Mouse (Mus musculus) adrenal gland, adult 2 months (tissue): ENCODE measurements around the gene Prdm9. TPM values are rescaled to one million over a fixed set of nuclear protein-coding genes. Genes with fewer than 3 reads are reported as not detected.
A peak's percentile ranks its signal among the peaks of the same experiment; 100 is the strongest.

Experiments used
- DNase-seq: peaks from one replicate; pipeline ENCODE4 v3.0.0; 2021
- polyA plus RNA-seq: library from polyadenylated mRNA; depleted of rRNA; stranded (reverse); fragments of >200 nt; gene quantifications from 2 replicates; pipeline ENCODE4 v1.2.3, GENCODE M21; 2012; rRNA removed
- total RNA-seq, 2 experiments: library from RNA; stranded (reverse); gene quantifications; 2 replicates each; pipeline ENCODE4 v1.2.3; 2021

Gene Prdm9
- total and polyA plus RNA-seq, 3 experiments = 0.98 to 6.9 (median 4.0) TPM

DNA sequence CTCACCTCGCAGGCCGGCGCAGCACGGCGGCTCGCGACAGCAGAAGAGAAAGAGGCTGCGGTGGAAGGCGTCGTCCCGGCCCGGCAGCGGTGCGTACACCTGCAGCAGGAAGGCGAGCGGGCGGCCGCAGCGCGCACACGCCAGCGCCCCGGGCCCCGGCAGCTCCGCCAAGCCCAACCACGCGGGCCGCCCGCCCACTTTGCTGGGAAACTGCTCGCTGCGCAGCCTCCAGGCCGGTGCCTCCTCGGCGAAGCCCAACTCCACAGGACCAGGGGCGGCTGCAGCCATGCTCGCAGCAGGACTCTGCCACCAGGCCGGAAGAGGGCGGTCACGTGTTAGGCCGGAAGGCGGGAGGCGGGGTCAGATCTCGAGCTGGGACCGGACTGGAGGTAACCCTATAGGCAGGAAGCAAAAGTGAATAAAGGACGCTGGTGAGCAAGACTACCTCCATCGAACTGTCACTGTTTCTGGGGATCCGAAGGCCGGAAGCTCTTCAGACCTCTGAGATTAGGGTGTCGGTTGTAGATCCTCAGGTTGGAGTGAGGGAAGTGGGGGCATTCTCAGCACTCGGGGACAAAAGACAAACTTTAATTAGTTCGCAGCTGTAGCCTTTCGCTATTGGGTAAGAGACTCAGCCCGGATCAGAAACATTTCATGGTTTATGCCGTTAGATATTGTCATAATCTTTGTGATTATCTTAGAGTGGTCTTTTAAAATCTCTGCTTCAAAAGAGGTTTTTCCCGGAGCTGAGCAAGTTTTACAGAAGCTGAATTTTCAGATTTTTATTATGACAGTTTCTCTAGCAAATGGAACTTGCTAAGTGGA, 37.0 kb downstream of the Prdm9 start, which contains the start of gene Pdcd2:
Gene Pdcd2, minus strand, starts transcription at position 316 of the 825 bp plus-strand sequence.
- DNase-seq = peak; percentile 97

DNA sequence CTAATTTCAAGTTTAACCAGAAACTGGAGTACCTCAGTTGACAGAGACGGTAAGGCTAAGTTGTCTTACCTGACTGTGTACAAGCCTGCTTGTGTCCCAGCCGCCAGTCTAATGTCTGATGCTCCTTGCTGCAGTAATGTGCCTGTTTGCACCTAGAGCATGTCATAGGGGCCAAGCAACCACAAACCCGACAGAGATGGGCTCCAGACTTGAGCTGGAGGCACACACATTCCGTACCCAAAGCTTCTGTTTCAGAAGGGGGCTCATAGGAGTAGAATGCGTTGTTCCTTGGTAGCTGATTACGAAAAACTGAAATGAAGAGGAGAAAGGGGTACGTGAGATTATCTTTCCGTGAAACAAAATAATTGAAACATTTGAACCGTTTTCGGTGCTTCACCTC, 37.9 kb downstream of the Prdm9 start:
- DNase-seq = no peak

DNA sequence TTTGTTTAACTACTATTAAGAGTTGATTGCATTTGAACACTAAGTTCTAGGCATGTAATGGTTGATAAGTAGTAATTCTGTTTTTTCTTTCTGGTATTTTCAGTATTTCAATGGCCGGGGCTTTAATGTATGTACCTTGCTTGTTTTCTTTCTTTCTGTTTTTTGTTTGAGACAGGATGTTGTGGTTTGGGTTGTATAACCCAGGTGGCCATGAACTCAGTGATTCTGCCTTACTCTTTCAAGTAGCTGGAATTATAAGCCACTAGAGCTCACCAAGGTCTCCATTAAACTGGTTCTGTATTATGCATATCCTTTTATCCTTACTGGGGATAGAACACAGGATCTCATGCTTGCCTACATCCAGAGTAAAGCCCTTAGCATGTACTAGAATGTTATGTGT, 45.4 kb downstream of the Prdm9 start:
- DNase-seq = no peak

DNA sequence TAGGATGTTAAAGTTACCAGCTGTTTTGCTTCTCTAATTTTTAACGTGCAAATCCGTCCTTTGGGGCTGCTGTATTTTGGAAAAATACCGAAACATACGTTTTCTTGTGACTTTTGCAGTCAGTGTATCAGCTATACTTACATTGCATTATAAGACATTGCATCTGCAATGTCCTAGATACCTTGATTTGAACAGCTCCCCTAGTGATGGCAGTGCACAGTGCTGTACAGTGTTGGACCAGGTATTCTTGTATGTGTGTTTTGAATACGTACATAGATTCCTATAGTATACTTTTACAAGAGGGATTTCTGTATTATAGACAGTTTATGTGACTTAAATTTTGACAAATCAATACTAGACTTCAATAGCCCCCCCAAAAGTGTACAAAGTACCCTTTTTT, 46.0 kb downstream of the Prdm9 start:
- DNase-seq = no peak

DNA sequence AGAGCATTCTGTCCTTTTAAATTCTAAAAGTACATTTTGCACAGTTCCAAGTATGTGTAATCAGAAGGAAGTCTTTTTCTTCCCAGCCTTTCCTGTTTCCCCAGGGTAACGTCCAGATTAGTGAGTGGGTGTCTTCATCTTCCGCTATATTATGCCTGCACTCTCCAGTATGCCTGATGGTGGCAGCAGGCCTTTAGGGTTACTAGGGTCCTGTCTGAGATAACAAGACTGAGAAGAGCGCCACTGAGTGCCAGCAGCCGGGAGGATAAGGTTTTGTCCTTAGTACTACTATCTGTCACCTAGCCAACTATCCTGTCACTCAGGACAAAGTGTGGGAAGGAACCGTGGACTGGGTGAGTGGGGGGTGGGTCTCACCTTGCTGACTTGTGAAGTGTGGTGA, 46.4 kb downstream of the Prdm9 start:
- no peak for DNase-seq

DNA sequence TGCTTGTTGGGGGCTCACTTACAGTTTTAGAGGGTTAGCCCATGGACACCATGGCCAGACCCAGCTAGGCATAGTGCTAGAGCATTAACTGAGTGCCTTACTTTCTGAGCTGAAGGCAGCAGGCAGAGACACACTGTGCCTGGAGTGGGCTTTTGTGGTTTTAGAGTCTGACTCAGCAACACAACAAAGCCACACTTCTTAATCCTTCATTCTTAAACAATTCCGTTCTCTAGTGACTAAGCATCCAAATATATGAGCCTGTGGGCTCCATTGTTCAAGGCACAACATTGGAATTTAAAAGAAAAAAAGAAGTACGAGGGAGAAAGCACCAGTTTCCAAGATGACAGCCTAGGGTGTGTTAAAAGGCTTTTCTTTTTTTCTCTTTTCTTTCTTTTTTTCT, 53.5 kb downstream of the Prdm9 start:
- no peak for DNase-seq

DNA sequence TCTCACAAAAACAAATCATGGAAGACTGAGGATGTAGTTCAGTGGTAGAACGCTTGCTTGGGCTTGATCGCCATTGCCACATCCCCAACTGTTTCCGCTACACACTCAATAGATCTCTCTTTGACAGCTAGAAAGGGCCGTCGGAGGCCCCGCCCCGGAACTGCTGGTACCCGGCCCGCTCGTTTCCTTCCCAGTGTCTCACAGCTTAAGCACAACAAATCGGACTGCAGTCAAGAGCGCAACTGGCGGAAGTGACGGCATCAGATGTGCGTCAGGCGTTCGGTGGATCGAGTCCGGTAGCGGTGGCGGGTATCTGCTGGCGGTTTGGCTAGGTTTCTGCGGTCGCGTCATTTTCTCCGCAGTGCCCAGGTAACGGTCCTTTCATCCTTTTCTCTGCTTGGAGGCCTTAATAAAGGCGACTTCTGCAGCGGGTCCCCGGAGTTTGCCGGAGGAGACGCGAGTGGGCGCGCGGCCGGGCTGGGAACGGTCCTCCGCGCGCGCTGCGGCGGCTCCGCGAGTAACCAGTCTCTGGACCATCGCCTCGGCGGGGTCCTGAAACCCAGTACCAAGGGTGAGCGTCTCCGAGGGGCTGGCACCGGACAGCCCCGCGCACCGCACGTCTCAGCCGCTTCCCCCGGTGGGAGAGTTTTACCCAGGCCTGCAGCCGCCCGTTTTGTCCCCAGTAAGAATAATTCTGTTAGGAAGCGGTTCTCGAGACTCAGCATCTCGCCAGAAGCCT, 64.3 kb downstream of the Prdm9 start, which contains the start of the genes Psmb1 and Tbp:
Gene Psmb1, minus strand, starts transcription at position 96 of the 739 bp plus-strand sequence.
Gene Tbp, plus strand, starts transcription at position 233 of the 739 bp plus-strand sequence.
- DNase-seq = peak; percentile 98

DNA sequence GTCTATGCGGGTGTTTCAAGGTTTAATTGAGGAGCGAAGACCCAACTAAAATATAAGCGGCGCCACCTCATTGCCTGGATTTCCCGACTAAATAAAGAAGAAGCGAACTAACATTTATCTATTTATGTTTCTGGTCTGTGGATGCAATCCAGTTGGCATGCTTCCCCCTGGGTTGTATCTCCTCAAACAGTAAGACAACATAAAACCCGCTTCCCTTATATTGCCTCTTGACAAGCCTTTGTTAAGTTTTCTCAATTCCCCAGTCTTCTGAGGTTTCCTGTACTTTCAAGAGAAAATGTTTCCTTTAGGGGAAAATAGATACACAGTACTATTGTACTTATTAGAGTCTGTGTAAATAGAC, 65.4 kb downstream of the Prdm9 start:
- DNase-seq = no peak

DNA sequence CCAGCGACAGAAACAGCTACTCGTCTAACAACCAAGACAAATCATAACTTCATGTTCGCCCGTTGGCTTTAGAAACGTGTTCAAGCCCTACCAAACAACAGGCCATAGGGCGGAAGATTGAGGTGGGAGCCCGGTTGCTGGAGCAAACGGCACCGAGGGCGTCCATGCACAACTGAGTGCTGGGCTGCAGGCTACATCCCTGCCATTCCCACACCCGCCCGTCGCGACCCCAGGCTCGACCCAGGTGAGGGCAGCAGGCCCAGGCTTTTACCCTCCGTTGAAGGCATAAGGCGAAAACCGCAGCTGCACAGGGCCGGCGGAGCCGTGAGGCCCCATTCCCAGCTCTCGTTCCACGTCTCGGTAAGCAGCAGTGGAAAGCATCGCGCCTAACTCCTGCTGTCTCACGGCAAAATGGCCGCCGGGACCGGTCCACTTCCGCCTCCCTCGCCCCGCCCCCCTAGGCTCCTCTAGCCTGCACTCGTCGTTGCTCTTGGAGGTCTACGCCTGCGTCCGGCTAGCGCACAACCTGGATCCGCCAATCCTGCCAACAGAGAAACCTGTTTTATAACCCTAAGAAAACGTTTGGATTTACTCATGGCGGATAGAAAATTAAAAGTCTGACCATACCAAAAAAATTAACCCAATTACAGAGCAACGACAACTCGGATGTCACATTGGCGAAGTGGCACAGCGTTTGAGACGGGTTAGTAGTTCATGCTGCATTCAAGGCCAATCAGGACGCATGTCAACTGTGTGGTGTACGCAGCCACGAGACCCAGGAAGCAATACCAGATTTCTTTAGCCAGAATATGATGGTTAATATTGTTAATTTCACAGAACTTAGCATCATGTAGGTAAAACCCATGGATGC, 66.0 kb downstream of the Prdm9 start:
- DNase-seq = peak; percentile 96

Other genes starting within 250 kb of the Prdm9 start
- 1 to 10 TPM; 4.2 to 4.6 TPM for gene Dll1, start 187.5 kb downstream of the Prdm9 start, total RNA-seq
- gene Dll1, start 187.5 kb downstream of the Prdm9 start, polyA plus RNA-seq = 9.8 and 12.6 TPM in 2 replicates
- 10 to 100 TPM; 19.8 to 21.8 TPM for gene Fam120b, start 168.2 kb downstream of the Prdm9 start, total RNA-seq
- 6.7 and 8.5 TPM in 2 replicates for gene Fam120b, start 168.2 kb downstream of the Prdm9 start, polyA plus RNA-seq
- 100 to 1,000 TPM; 156 to 176 TPM for gene Psmb1, start 64.6 kb downstream of the Prdm9 start, total RNA-seq
- gene Psmb1, start 64.6 kb downstream of the Prdm9 start, polyA plus RNA-seq = 26.0 and 29.3 TPM in 2 replicates
- 10 to 100 TPM; 23.0 to 33.0 TPM for gene Tbp, start 64.5 kb downstream of the Prdm9 start, total RNA-seq
- gene Tbp, start 64.5 kb downstream of the Prdm9 start, polyA plus RNA-seq = 28.5 and 32.9 TPM in 2 replicates
- gene Pdcd2, start 37.1 kb downstream of the Prdm9 start, total RNA-seq = 10 to 100 TPM; 26.4 to 28.3 TPM
- 48.7 and 61.9 TPM in 2 replicates for gene Pdcd2, start 37.1 kb downstream of the Prdm9 start, polyA plus RNA-seq
- 10 to 100 TPM; 28.5 to 35.1 TPM for gene Chd1, start 140.6 kb upstream of the Prdm9 start, total RNA-seq
- 12.5 and 16.2 TPM in 2 replicates for gene Chd1, start 140.6 kb upstream of the Prdm9 start, polyA plus RNA-seq